Mouse (Mus musculus) thymus, postnatal 25 days (tissue): ENCODE results near the gene Ddah1.

Experiments
- DNase-seq: peaks from one replicate; pipeline ENCODE4 v3.0.0; 2022

Gene Ddah1

GRCm38 (mm10) chr3:145758561-145759378, at the start of gene Ddah1:
Gene Ddah1, plus strand, starts transcription at chr3:145758675.
- DNase-seq: no peak

DNA sequence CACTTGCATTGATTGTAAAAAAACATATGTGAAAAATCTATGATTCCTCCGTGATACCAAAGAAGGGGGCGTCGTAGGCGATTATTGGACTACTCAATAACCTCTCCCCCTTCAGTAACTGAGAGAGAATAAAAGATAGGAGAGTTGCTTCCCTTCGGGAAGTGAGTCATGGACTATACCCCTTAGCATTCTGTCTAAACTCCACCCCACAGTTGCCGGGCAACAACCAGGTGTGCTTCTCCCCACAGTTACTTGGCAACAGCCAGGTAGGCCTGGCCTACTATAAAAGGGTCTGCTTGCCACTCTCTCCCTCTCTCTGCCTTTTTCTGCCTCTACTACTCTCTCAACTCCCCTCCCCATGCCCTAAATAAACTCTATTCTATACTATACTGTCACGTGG, 42.6 kb upstream of the Ddah1 start:
- no peak for DNase-seq

- DNase-seq: no peak
Observed at GRCm38 (mm10) chr3:145719660-145720059, 38.8 kb upstream of the Ddah1 start.

DNA sequence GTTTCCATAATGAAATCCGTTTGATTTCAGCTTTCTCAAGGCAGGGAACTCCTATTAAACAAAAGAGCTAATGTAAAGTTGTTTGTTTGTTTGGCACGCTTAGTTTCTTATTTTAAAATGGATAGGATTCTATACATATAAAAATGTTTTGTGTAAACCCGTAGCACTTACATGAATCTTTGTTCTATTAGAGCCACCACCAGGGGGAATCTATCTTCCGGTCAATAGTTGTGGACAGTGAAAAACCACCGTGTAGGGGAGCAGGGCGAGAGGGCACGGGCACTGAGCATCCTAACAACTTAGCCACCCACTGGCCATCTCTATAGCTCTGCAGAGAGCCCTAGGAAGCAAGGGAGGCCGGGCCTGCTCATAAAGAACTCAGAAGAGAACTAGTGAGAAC, 33.4 kb upstream of the Ddah1 start:
- DNase-seq: no peak

DNA sequence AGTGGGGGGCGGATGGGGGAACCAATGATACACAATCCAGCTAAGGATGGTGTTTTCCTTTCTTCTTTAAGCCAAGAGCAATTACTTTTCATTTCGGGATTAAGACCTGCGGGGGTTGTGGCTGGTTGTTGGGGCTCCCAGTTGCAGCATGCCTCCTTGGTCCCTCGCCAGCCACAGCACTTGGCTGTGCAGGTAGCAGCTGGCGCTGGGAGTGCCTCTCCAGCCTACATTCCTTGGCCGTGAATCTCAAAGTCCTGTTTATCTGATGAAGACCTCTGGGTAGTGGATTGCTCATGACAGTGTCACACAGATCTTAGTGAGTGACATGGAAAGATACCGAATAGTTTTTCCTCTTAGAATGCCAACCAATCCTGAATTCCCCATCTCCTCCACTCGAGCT, 30.1 kb upstream of the Ddah1 start:
- no peak for DNase-seq

- DNase-seq: no peak
Observed at GRCm38 (mm10) chr3:145729531-145729930, 28.9 kb upstream of the Ddah1 start.

- DNase-seq: no peak
Observed at GRCm38 (mm10) chr3:145730092-145730491, 28.4 kb upstream of the Ddah1 start.

DNA sequence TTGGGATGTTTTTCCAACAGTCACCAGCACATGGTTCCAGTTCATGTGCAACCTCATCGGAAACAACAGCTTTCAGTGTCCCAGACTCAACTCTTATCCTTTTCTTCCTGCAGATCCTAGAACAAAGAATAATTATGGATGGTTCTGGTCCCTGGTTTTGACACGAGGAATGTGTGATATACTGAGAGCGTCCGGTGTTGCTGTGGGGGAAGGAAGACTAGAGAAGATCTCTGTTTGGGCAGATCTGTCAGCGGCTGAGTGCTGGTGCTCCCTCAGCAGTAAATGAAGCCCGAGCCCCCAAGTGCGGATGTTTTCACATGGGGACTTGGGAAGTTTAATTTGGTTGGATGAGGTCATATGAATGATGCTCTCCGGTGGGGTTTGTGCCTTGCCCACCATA, 23.6 kb upstream of the Ddah1 start:
- DNase-seq: no peak

- DNase-seq: no peak
Observed at GRCm38 (mm10) chr3:145736562-145736961, 21.9 kb upstream of the Ddah1 start.

GRCm38 (mm10) chr3:145738662-145739061, 19.8 kb upstream of the Ddah1 start:
- no peak for DNase-seq

DNA sequence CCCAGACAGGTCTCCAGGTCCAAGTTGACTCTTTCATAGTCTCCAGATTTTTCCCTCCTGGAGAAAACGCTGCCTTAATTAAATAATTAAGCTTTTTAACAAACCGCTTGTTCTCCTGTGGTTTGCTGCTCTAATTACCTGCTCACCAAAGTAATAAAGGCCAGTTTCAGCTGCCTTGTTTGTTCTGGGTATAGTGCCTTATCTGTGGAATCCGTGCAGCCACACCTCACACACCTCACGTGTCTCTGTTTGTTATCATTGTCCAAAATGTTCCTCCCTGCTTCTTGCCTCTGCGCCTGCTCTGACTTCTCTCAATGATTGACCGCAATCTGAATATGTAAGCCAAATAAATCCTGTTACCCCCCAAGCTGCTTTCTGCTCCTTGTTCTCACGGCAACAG, 18.6 kb upstream of the Ddah1 start:
- DNase-seq: no peak

DNA sequence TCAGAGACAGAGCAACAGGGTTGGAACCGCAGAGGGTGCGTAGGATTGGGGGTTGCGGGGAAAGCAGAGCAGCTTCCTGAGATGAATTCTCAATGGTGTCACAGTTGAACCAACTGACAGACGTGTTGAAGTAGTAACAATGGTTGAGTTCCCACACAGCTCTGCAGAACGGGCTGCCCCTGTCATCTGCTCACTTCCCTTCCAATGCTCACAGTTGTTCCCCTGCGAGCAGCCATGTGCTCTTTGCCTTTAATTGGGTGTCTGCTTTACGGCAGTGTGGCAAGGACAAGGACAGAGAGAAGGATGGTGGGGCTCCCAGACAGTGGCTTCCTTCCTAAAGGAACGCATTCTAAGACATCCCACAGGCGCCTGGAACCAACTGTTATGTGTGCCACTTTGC, 15.4 kb upstream of the Ddah1 start:
- no peak for DNase-seq

DNA sequence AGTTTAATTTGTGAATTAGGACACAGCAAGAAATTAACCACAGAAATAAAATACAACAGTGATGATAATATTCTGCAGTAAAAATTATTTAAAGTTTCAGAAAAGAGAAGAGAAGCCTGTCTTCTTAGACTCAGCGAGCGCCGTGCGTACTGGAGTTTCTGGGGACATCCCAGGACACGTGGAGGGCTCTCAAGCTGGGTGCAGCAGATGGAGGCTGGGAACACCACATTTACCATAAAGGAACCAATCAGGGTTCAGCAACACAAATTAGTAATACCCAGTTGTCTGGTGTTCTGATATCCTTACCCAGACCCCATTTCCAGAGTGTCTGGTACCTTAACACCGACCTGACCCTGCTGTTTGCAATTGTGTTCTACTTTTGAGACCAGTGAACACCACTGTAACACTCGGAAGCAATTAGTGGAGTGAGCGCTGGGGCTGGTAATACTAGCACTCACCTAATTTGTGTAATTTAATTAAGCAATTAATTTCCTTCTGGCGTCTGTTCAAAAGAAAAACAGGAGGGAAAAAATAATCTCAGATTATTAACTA, 14.9 kb upstream of the Ddah1 start:
- DNase-seq: no peak

GRCm38 (mm10) chr3:145748626-145749025, 9.8 kb upstream of the Ddah1 start:
- DNase-seq: no peak

DNA sequence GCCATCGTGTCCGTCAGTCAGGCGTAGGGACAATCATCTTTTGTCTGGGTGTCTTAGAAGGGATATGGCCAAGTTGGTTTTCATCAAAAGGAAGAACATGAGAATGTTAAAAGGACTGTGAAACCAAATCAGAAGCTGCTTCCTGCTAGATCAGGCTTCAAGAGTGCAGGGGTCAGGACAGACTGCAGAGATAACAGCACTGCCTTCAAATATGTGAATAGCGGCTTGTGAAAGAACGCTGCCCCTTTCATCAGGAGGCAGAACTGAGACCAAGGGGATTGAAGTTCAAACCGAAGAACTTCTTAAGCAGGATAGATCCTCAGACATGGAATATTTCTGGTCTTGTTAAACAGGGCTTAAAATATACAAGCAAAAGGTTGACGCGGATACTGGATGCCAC, 2.0 kb upstream of the Ddah1 start:
- DNase-seq: no peak

DNA sequence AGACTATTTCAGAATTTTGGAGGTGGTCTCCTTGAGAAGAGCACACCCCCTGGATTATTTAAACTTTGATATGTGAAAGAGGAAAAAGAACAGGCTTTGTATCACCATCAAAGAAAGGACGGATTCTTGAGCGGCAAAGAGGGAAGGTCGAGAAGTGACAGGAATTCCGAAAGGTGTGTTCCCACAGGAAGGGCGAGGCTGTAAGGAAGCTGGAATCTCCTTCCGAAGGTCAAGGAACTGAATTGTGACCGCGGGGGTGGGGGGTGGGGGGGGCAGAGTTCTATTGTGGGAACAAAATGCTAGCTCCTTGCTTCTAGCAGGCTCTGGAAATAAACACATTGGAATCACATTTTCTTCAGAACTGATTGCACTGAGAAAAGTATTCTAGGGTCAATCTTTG, 1.3 kb upstream of the Ddah1 start:
- no peak for DNase-seq

GRCm38 (mm10) chr3:145757844-145758243, 631 bp upstream of the Ddah1 start:
- no peak for DNase-seq

DNA sequence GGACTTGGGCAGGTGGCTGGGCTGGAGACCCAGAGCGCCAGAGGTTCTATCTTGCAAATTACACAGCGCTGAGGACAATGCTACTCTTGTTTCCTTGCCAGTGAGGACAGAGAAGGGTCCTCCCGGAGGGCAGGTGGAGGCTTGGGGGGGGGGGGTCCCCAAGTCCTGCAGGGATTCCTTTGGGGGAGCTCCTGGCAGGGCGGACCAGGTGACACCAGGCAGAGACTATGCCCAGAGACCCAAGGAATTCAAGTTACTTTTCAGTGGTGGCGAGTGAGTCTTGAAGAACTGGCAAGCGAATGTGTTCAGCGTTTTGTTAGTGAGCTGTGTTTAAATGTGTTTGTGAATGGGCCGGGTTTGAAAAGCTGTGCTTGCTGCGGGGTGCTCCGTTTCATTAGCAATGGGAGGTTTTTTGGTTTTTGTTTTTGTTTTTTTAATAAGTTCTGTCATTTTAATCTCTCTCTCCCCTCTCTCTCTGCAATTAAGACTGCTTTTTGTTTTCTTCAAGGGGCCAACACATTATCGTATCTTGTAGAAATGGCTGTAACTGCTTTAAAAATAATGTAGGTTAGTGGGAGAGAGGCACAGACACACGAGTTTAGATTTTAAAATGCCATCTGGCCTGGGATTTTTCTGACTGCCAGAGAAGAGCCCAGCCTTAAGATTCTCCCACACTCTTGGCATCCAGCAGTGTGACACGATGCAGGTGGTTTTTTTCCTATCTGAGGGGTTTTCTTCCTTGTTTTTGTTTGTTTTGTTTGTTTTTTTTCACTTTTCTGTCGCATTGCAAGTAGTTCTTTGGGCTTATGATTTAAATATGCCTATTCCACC, 1.1 kb downstream of the Ddah1 start:
- no peak for DNase-seq

DNA sequence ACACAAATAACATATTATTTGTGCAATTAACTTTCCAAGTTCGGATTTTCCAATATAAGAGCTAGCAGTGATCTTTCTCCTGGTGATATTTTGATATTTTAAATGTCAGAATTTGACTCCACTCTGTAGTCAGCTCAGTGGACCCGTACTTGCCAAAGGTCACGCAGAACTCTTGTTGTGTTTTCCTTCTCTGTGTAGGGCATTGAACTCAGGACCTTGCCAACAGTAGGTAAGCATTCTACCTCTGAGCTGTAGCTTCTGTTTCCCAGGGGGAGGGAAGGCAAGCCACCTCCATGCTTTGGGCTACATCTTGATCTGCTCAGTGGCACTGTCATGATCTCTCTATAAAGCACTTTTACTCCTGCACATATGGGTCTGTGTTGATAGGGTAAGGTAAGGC, 2.1 kb downstream of the Ddah1 start:
- DNase-seq: no peak

- DNase-seq: no peak
Observed at GRCm38 (mm10) chr3:145761501-145762170, 3.2 kb downstream of the Ddah1 start.

GRCm38 (mm10) chr3:145762957-145763641, 4.6 kb downstream of the Ddah1 start:
- DNase-seq: no peak

DNA sequence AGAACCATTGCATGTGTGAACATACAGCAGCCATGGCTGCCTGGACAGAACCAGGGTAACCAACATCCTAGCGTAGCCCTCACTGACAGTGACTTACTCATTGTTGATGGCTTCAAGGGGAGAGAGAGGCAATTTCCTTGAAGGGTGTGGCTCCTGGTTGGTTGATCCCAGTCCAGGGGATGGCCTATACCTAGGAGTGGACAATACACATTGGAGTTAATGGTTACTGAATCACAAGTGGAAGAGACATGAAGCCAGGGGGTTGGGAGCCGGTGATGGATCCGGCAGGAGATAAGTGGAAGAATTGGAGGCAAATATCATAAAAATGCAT, 5.1 kb downstream of the Ddah1 start:
- DNase-seq: no peak

DNA sequence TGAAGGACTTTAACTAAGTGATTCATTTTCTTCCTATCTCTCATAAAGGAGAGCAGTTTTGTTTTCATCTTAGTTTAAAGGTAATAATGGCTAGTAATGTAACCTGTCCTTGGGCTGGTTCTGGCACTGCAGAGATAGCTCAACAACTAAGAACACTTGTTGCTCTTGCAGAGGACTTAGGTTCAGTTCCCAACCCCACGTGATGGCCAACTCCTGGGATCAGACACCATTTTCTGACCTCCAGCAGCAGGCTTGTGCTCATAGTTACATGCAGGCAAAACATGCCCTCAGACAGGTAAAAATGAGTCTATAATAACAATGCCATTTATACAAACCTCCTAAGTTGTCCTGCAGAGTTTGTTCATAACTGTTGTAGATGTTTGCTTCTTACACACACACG, 5.9 kb downstream of the Ddah1 start:
- DNase-seq: no peak
